Mouse (Mus musculus): ENCODE measurements at regions not wholly inside any gene's neighbourhood (a gene's known extent, or its start where the extent isn't known, plus 50 kb on each side); places are given as distances from the start of the nearest gene placed in this dataset.
"Not testable (repeated sequence)": the region's sequence is repeated elsewhere in the genome, so short reads cannot be mapped to it uniquely, and the experiment has no call there.

DNA sequence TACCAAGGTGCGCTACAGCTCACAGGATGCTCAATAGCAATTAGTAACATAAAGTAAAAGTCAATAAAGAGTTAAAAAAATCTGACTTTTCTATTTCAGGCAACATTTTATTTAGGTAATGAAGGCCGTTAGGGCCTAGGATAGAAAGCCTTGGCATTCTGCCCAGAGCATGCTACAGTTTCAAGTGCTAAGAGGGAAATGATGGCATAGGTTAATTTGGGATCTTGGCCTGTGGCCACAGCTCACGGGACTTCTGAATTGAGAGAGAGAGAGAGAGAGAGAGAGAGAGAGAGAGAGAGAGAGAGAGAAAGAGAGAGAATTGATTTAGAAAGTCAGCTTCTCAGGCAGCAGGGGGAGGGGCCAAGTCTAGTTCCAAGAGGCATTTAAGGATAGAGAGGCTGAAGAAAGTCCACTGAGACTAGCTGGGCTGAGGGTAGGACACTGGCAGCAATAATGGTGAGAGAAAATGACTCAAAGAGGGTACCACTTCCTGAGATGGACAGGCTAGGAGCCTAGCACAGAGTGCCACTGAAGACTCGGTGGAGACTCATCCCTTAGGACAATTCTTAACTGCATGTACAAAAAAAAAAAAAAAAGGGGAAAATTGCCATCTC lies 52.6 kb upstream of the Klf14 start:
- DNase-seq: peak; percentile 89 to 91

DNA sequence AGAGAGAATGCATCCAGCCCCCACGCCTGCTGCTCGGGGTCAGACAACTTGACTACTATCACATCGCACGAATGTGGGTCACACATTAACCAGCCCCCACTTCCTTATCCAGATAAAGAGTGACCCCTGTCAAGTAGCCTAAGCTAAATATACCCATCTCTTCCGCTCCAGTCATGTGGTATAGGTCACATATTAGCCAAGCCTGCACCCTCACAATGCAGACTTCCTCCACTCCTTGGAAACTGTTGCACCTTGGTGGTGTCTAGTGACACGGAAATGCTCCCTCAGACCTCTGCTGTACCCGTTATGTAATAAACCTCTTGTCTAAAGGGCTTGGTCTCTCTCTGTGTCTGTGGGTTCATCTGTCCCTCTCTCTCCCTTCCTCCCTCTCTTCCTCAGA lies 57.7 kb upstream of the Klf14 start:
- DNase-seq: no peak

DNA sequence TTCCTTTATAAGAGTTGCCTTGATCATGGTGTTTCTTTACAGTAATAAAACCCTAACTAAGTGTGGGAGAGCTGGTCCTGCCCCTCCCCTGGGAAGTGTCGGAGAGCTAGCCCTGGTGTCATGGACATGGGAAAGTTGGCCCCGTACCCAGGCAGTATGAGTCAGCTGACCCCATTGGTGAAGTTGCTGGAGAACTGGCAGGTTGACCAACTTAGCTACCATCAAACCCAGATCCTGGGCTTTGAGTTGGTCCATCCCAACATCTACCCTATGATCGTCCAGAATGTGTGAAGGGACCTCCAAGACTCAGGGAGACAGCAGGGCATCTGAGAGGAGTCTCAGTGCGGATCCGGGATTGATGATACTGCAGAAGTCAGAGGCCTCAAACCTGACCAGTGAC lies 62.9 kb upstream of the Klf14 start:
- no peak for DNase-seq

DNA sequence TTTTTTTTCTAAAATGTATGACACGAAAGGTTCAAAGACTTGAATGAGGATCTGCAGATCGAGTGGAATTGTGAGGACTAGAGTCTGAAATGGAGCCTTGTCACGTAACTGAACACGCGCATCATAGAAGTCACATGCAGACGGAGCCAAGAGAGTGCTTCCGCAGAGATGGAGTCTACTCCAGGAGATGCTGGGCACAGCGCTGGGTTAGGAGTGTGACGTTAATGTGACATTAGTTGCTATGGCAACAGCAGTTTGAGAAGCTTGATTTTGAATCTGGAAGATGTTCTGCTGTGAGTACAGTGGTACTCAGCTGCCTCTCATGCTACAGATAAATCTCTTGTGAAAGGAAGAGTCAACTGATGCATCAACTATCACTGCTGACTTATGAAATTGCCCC lies 70.9 kb upstream of the Klf14 start:
- no peak for DNase-seq

DNA sequence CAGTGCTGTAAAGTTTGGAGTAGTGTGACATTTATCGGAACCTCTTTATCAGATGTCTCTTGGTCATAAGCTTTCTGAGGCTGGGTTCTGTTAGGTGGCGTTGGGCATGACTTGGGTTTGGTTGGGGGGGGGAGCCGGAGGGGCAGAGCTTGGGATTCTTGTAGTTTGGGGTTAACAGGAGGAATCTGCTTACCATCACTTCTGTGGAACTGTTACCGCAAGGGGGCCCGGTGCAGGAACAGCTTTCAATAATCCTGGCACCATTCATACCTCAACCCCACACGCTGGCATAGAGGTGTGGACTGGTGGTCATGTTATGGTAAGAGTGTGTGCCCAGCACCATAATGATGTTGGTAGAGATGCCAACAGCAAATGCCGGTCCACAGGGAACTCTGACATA lies 72.1 kb upstream of the Klf14 start:
- DNase-seq: no peak

DNA sequence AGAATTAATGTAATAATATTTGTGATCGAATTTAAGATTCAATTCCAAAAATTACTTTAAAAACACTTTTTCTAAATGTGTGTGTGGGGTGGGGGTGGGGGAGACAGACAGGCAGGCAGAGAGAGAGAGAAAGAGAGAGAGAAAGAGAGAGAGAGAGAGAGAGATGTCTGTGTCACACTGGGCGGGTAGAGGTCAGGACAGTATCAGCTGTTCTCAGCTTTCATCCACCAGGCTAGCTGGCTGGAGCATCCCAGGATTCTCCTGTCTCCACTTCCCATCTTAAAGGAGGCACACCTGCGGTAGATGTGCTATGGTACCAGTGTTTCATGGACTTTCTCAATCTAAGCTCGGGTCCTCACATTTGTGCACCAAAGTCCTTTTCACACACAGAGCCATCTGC lies 73.3 kb upstream of the Klf14 start:
- no peak for DNase-seq

DNA sequence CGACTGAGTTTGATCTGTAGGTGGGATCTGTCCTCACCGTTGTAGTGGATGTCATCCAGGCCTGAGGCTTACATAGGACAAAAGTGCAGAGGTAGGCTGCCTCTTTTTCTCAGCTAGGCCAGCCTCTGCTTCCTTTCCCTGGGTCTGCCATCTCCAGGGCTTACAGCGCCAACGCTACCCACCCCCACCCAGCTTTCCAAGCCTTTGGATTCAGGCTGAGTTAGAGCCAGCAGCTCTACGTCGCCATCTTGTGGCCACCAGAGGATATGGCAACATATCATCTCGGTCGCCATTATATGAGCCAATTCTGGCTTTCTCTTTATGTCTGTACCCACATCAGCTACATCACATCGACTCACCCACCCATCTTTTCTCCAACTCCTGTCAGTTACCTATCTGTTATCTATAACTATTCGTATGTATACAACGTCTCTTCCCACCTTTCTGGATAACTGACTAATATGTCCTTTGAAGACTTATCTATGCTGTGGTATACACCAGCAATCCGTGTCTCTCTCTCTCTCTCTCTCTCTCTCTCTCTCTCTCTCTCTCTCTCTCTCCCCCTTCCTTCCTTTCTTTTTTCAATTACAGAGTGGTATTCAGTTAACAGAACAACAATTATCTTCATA lies 74.2 kb upstream of the Klf14 start:
- DNase-seq: peak; percentile 42 to 60

DNA sequence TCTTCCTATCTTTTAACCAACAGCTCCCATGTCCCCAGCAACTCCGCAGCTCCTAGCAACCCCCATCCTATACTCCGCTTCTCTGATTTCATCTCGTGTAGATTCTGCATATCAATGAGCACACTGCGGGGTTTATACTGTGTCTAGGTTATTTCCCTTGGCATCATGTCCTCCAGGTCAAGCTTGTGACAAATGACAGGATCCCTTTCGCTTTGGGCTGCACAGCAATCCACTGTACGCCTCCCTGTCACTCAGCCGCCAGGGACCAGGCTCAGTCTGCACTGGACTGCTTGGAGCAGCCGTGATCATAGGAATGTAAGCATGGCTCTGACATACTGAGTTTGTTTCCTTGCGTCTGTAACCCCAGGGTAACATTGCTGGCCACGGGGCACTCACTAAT lies 75.9 kb upstream of the Klf14 start:
- no peak for DNase-seq

DNA sequence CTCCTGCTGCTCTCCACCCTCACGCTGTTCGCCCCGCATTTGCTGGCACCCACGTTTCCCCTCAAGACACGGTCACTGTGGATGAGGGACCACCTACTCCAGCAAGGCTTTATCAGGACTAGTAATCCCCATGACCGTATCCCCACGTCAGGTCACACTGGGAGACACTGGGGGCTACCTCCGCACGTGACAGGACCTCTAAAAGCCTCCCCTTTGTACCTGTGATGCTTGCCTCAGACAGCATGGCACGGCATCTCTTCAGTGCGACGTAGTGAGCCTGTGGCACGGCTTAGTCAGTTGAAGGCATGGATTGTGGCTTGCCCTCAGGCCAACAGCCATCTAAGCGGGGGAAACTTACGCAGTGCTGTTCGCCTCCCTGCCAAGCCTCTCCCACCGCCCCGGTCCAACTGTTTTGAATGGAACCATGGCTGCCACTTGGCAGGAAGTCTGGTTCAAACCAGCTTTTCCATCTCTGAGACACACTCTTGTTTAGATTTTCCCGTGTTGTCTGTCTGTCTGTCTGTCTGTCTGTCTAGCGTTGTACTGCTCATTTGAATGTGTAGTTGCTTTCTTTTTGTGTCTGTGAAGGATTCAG lies 79.0 kb upstream of the Klf14 start:
- peak; percentile 39 to 43 for DNase-seq

DNA sequence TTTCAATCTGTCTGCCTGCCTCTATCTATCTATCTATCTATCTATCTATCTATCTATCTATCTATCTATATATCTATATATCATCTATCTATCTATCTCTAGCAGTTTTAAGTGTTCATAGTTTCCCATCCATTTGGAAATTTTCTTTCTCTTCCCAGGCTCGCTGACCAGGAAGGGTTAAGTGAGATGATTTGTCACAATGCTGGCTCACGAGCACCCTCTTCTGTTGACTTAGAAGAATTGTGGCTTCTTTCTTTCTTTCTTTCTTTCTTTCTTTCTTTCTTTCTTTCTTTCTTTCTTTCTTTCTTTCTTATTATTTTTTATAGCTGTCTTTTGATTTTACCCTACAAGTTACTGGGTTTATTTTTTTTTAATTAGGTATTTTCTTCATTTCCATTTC lies 79.6 kb upstream of the Klf14 start:
- DNase-seq: not testable (repeated sequence)

DNA sequence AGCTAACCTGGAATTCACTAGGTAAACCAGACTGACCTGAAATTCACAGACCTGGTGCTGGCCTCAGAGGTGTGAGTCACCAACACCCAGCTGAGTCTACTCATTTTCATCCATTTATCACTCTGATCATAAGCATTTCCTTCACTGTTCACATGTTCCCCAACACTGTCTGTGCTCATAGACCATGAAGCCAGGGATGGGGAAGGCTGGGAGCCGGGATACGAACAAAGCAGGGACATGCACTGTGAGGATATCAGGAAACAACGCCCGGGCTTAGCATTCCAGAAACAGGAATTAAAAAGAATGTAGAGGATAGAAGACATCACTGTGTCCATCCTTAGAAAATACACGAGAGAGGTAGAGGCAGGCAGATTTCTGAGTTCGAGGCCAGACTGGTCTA lies 80.6 kb upstream of the Klf14 start:
- DNase-seq: no peak

DNA sequence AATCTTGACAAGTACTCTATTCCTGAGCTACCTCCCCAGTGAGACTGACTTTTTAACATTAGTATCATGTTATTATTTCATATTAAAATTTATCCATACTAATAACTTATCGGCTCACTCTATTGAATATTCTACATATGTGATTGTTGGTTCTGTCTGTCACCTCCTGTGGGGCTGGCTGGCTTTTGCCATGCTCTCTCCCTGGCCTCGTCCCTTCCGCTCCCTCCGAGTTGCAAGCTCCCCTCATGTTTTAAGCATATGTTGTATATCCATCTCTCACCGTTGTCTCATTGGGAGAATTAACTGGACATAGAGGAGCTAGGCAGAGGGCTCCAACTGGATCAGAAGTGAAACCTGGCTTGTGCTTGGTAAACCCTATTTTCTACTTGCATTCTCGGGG lies 81.9 kb upstream of the Klf14 start:
- DNase-seq: no peak

DNA sequence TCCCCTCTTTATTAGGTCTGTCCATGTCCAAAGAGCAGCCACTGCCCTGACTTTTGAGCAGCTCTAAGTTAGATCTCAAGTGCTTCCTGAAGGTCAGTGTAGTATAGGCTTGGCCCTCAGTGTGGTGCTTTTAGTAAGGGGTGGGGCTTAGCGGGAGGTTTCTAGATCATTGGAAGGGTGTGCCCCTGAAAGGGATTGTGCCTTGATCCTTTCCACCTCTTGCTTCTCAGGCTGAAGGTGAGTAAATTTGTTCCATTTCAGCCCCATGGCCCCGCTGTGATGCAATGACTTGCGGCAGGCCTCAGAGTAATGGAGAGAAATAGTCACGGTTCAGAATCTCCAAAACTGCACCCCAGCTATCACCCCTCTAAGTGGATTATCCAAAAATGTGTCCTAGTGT lies 84.5 kb upstream of the Klf14 start:
- DNase-seq: no peak

DNA sequence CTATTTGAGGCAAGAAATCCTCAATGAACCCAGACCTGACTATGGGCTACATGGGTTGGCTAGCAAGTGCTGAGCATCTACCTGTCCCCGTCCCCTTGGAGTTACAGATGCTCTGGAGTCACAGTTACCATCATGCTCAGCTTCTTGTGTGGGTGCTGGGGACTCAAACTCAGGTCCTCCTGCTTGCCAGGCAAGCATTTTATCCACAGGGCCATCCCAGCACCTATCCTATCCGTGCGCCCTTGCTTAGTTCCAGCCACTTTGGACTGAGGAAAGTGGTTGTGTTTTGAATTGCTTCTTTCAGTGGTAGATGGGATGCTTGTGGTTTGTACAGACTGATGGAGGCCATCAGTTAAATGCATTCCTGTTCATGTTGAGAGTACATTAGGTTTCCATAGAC lies 85.0 kb upstream of the Klf14 start:
- no peak for DNase-seq

DNA sequence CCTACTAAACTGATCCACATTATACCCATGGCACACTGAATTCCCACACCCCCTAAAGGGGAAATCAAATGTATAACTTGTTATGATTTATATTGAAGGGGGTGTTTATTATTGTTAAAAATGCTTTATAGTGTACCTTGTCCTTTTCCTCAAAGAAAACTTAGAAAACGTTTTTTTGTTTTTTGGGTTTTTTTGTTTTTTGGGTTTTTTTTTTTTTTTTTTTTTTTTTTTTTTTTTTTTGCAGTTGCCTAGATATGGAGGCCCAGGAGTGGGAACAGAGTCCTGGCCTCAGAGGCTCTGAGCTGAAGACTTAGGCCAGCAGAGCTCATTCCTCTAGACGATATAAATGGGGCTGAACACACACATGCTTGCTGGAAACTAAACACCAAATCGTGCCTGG lies 87.3 kb upstream of the Klf14 start:
- no peak for DNase-seq

DNA sequence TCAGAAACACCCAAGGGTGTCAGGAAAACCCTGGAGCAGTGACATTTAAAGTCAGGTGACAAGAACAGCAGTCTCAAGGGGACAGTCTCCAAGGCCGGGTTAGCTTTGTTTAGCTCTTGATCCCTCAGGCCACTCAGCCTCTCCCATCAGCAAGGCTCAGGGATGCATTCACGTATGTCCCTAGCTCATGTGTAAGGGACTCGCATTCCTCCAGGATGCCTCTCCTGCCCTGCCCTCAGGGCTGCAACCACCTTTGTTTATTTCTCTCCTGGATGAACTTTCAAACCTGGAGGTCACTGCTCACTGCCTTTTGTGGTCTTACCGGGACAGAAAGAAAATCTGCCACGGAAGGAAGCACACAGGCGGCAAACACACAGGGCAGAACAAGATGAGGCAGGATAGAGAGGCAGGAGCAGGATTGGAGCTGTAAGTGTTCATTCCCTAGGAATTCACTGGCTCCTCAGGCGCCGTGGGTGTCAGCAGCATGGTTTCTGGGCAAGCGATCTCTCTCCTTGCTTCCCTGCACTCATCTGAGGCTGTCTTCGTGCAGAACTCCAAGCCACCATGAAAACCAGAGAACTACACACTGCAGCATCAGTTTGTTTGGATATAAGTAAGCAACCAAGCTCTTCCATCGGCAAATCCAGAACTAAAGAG lies 90.2 kb upstream of the Klf14 start:
- DNase-seq: no peak

DNA sequence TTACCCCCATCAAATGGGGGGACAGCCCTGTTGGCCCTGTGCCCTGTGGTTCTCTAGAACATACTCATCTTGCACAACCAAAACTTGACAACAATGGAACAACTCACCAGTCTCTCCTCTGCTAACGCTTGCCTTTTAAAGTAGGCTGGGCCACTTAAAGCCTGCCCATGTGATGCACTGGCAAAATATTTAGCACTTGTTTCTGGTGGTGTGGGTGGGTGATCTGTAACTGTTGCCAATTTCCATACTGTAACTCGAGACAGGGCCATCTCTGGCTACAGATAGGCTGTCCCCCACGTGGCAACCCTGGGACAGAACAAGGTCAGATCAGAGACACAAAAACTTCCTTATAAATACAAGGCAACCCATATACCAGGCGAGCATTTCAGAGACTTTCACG lies 92.0 kb upstream of the Klf14 start:
- no peak for DNase-seq

DNA sequence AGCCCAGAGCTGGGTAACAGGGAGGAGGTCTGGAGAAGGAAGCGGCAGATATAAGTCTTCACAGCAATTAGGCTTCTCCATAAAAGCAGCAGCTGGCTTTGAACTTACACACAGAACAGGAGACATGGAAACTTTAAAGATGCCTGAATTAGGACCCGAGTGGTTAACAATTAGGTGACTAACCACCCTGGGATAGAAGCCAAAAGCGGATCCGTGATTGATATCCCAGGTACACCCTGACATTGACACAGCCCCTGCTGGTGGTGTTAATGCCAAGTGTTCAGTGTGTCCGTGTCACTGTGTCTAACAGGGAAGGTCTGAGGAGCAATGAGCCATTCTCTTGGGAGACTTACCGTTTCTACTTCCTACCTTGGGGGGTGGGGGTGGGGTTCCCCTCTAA lies 92.9 kb upstream of the Klf14 start:
- no peak for DNase-seq

DNA sequence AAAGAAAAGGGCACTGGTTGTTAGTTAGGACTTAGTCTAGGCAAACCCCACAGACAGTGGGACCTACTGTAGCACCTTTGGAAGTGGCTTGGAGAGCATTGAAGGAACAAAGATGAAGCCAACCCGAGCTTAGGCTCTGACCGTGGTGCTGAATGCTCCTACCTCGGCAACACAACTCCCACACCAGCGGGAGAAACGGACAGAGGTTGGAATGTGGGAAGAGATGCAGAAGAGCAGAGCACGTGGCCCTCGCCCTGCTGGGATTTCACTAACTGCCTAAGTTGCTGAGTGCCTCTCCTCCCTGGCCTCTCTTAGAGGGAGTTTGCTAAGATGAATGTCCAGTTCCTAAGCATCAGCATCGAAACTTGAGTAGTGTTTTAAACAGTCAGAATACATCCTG lies 94.1 kb upstream of the Klf14 start:
- DNase-seq: no peak

DNA sequence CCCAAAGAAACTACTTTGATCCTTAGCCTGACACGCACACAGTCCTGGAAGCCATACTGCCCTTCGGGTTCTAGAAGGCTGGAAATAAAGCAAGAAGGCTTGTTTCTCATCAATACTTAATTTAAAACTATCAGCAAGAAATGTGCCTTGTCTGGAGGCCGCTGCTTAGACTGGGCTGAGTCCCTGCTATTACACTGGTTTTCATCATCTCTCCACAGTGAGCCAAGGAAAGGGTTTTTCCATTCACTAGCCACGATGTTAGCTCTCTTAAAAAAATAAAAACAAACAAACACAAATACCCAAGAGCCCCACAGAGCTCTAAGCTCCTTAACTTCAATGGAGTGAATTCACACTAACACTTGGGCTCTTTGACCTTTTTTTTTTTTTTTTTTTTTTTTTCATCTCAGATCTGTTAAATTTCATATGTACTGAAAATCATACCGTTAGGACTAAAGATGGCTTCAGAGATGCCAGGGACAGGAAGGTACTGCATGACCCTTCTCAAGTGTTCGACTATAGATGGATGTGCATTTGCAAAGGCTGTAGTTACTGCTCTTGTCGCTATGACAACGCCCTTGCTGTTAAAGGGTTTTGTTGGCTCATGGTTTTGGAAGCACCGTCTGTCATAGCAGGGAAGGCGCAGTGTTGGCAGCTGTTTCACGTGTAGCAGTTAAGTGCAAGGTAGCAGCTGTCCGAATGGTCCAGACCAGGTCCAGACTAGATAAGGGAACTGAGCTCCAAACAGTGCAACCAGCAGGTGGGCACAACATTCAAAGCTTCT lies 98.1 kb upstream of the Klf14 start:
- DNase-seq: no peak

DNA sequence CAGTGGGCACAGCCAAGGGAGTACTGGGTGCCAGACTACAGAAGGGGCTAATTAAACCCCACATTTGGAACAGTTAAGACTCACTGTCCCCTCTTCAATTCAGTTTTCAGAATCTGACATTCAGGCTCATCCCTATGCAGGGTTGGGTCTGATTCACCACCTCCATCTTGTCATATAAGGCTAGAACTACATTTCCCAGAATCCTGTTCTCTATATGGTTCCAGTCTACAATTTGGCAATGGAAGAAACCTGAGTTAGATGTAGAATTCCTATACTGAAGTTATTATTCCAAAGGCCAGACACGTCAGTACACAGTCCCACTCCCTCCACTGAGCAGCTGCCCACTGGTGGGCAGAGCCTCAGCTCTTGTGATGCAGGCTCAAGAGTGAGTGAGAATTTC lies 99.4 kb upstream of the Klf14 start:
- no peak for DNase-seq

DNA sequence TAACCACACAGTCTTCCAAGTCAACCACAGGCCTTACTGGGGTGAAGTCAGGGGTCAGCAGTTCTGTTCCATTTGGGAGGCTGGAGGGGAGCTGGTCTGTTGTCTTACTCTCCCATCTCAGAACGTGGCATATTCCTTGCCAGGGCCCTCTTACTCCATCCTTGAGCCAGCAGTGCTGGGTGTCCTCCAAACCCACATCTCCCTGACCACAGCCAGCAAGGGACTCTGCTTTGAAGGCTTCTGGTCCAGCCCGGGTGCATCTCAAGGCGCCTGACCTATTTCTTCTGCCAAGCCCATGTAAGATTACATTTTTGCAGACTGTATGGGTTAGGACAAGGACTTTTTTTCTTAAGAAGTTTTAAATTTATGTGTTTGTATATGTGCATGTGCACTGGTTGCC lies 100.1 kb upstream of the Klf14 start:
- DNase-seq: peak in 1 of 2 experiments; percentile 13

DNA sequence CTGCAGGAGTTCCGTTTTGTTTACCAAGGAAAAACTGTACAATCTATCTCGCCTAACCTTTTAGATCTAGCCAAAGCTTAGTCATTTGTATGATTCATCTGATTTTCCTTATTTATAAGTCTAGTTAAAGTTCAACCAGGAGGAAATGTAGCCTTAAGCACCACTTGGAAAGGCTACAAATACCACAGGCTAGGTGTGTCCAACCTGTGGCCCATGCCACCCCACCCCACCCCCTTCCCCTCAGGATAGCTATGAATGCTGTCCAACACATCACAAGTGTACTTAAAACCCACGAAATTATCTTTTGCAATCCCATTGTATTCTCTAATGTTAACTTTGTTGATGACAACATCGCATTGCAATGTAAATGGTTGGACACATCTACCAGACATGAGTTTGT lies 102.9 kb upstream of the Klf14 start:
- DNase-seq: no peak

Data from heart, adult 18-20 months (tissue).